Mouse (Mus musculus) heart, postnatal 10 days (tissue): ENCODE measurements at regions not wholly inside any gene's neighbourhood (a gene's known extent, or its start where the extent isn't known, plus 50 kb on each side); places are given as distances from the start of the nearest gene placed in this dataset.

Experiments used
- DNase-seq, 2 experiments: peaks; one replicate each; pipeline ENCODE4 v3.0.0; 2021
- intact Hi-C: fragments of 180-260 bp; cut with DNase I; formaldehyde crosslinking; loops from one replicate; pipeline ENCODE4 v1.15.1; 2025

DNA sequence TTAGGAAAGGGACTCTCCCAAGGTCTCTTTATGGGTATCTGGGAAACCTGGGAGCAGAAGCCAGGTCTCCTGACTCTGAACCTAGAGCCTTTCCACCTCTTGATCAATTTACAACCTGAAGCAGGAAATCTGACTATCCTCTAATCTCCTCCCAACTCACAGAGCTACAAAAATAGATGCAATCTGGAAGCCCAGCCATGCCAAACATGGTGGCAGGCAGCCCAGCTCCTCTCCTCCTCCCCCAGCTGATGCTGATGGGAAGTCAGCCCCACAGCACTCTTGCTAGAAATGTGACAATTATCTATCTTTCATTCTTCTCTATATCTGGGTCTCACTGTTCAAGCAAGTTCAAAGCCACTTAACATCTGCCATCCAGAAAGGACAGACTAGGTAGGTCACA is 233.5 kb downstream of the Sec61b start:
- intact Hi-C loops = no loop called here
- peak in 1 of 2 experiments; percentile 7 for DNase-seq

DNA sequence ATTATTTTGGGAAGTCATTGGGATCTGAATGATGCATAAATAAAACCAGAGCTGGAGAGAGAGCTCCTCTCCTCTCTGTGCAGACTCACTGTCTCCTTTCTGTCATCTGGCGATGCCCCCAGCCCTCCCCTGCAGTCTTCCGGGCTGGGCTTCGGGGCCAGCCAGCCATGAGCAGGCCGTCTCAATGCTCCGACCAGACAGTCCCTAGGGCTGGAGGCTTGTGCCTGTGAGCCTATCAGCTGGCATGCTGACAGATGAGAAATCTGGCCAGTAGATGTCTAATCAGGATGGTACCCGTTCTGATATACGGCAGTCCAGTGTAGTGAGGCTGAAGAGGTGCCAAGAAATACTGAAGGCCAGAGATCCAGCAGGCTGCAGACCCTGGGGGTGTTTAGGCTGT is 238.9 kb downstream of the Sec61b start:
- intact Hi-C loops = no loop called here
- peak in 1 of 2 experiments; percentile 5 for DNase-seq

DNA sequence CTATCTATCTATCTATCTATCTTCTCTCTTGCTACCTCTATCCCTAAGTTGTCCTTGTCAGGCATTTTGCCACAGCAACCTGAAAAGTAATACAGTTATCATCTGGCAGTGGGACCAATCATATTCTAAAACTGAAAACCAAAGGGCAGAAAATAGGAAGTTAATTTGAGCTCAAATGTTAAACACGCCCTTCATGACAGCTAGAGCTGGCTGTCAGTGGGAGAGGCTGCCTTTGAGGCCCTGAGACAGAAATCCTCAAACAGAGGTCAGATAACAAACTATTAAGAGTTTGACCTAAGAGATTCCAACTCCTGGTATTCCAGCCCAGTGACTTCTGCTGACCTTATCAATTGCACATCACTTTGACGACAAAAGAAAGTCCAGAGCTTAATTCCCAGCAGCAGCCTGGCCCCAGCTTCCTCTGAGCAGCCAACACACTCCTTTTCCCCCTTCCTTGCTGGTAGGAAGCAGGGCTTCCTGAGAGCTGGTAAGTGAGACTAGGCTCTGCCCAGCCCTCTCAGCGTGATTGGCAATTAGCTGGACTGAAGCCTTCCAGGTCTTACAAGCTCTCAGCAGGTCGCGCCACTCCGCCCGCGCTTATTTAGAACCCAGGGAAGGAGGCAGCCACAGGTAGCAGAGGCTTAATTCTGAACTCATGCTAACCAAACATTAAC is 250.0 kb downstream of the Sec61b start:
- peak; percentile 12 to 19 for DNase-seq
- intact Hi-C loops = no loop called here

DNA sequence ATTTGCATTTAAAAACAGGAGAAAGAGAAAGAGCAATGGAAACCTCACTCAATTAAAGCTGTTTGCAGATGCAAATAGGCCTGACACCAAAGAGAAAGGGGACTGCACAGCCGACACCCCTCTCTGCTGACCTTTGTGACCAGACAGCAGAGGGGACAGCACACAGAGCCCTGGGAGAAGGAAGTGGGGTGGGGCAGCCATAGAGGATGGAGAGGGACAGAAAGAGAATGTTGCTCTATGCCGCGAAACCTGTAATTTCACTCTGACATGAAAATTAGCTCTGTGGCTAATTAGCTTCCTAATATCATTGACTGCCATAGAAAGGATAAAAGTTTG is 250.5 kb downstream of the Sec61b start:
- DNase-seq = no peak
- intact Hi-C loops = no loop called here

DNA sequence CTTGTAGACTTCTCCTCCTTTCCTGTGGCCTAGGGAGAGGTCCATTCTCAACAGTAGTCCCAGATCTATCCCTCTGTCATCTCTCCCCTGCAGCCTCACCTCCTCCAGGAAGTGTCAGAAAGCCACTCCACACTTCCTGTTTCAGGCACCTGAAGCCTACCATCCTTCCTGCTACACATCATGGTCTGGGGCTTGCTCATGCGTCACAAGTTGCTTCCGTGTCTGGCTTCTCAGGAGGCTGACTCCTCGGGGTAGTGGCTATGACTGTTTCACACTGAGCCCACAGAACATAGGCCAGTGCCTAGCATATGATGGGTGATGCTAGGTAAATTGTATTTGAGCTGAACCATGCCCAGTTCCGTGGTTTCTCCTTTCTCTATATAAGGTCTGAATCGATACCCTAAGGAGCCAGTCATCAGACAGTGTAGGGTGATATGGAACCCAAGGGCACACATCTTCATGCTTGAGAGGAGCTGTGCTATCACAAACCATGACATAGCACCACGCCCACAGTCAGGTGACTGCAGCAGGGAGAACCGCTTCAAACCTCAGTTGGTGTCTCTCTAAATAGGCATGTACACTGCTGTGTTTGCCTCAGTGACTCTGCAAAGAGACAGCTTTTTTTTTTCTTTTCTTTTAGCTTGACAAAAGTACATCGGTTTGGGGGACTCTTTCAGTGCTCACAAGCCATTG is 272.2 kb downstream of the Sec61b start:
- intact Hi-C loops = no loop called here
- DNase-seq = no peak

DNA sequence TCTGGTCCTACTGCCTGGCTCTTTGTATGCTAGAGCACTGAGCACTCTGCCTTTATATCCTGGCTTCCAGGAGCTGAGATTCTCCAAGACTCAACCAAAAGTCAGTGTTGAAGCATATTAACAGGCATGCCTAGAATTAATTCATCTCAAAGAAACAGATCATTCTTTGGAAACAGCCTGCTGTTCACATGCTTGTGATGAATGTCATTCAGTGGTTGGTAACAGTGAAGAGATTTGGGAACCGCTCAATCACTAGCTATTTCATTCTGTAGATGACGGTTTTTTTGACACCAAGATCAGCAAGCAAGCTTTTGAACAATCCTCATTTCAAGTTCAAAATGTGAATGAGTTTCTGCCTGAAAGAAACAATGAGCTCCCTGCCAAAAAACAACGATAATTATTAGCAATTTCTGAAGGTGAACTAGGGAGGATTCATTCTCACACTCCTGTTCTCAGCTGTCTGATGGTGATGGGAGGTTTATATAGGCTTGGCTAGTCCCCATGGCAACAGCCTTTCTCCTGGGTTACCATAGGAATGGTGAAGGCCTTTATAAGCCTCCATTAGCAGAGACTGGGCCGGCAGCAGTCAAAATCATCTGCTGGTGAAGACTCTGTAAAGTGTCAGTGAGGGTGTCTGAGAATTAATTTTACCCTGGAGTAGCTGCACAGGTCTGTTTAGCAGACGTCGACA is 272.6 kb upstream of the Nr4a3 start:
- DNase-seq = no peak

DNA sequence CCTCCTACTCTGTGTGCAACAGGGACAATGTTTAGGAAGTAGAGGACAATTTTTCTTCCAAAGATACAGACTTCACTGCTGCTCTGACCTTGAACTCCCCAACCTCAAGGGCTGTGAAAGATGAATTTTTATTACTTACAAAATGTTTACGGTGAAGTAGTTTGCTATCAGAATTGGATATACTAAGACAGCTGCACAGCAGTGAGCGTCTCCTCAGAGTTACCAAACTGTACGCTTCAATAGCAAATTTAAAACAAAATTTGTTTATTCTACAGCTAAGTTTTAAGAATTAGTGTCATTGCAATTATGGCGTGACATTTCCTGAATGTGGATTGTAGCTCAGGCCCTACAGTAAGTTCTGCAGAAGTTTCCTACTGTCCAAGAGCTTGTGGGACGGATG is 270.3 kb upstream of the Nr4a3 start:
- intact Hi-C loops = no loop called here
- DNase-seq = no peak

More for the DNA sequence above, 272.6 kb upstream of the Nr4a3 start:
- intact Hi-C loops = no loop called here

DNA sequence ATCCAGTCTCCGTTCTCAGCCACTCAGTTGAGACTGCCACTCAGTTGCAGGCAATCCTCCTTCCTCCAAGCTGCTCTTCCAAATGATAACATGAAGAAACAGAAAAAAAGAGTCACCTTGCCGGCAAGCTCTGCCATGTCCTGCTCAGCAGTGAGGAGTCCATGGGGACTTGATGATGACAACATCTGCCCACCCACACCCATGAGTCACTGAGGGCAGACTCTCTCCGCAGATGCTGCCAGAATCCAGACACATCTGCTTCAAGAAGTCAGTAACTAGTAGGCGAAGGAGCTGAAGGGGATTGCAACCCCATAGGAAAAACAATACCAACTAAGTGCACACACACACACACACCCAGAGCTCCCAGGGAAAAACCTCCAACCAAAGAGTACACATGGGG is 263.9 kb upstream of the Nr4a3 start:
- intact Hi-C loops = no loop called here
- peak; percentile 14 to 15 for DNase-seq

DNA sequence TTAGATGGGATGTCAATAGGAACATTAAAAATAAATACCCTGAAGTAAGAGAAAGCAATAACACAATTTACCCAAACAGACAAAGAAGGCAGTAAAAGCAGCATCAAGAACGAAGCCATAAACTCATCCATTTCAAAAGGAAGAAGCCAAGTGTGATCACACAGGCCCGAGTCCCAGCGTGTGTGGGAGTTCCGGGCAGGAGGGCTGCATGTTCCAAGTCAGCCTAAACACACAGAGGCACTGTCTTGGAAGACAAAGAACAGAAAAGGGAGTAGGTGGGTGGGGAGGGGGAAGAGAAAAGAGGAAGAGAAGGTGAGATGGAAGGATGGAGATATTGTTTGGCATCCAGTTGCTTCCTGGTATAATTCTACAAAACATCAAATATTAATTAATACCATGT is 248.0 kb upstream of the Nr4a3 start:
- no peak for DNase-seq
- intact Hi-C loops = no loop called here

DNA sequence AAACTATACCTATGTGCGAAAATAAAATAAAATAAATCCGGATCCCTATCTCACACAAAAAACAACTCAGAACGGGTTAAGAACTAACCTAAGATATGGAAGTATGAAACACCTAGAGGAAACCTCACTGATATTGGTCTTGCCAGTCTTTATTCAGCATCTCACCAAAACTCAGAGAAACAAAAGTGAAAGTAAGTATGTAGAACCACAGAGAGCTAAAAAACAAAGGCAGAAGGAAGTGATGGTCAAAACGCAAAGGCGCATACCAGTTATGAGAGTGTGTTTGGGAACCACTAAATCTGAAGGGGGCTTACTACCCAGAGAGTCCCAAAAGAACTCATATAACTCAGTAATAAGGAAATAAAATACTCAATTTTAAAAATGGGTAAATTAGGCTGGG is 245.8 kb upstream of the Nr4a3 start:
- intact Hi-C loops = no loop called here
- DNase-seq = no peak

DNA sequence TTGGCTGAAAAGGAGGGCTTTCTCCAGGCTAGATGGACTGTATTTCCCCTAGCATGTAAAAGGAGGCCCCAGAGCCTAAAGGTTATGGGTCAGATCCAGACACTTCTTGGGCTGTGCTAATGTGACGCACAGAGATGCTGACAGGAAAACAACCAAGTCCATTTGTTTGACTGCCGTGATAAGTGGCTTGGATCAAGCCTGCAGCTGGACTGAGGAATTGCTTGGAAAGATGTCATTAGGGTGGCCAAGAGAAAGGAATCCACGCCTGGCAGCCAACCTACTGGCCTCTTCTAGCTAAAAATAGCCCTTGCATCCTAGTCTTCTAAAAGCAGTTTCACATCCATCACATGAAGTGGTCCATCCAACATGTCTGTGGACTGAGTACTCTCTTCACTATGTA is 241.8 kb upstream of the Nr4a3 start:
- intact Hi-C loops = no loop called here
- peak; percentile 62 to 64 for DNase-seq

DNA sequence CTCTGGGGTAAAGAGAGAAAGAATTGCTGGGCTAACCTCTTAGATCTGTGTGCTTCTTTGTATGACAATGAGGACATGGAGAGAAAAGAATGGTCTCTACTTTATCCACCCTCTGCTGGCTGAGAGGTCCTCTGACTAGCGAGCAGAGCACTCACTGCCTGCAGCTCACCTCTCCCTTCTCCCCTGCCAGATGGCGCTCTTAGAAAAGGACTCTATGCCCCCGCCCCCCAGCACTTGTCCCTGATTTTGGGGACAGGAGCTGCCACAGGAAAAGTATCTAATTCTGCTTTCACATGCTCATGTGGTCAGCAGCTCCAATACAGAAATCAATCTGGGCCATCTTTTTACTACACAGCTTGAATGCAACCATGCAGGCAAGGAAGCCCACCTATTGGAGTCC is 237.1 kb upstream of the Nr4a3 start:
- intact Hi-C loops = no loop called here
- DNase-seq = no peak

DNA sequence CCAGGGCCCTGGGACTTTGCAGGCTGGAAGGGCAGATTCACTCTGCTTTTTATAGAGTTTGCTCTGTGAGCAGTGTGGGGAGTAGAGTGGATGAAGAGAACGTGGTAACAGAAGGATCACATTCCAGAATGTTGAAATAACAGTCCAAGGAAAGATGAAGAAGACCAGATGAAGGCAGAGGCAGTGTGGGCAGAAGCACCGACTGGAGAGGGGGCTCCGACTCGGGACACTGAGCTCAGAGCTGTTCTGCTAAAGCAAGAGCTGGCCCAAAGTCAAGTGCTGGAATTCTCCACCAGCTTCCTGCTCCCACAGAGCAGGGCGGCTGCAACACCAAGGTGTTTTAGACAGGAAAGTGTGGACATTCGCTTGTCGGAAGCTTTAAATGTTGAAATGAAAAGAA is 230.9 kb upstream of the Nr4a3 start:
- intact Hi-C loops = no loop called here
- DNase-seq = peak in 1 of 2 experiments; percentile 31

DNA sequence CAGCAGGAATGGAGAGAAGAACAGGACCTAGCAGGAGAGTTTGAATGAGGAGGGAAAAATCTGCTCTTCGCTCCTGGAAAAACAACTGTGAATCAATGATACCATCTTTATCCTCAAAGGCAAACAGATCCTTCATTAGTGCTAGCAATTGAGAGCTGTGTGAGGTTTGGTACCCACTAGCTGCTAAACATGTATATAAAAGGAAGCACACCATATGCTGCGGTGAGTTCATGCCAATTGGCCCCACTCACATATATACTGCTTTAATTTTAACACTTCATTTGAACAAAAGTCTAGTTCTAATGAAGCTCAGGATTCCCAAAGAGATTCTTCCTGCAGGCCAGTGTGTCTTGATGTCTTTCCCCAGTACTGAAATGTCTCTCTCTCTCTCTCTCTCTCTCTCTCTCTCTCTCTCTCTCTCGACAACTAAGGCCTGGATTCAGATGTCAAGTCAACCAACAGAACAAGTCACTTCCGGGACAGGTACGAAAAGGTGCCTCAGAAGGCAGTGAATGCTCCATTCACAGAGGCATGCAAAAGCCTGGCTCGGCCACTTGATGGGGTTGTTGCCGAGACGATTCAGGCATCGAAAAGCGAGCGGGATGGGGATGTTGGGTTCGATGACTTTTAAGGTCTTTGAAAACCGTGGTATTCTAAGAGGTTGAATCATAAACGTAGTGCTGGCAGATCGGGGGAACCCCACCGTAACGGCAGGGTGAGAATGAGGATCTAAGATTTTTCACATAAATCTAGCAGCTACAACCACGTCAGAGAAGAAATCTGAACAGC is 226.4 kb upstream of the Nr4a3 start:
- intact Hi-C loops = no loop called here
- no peak for DNase-seq

DNA sequence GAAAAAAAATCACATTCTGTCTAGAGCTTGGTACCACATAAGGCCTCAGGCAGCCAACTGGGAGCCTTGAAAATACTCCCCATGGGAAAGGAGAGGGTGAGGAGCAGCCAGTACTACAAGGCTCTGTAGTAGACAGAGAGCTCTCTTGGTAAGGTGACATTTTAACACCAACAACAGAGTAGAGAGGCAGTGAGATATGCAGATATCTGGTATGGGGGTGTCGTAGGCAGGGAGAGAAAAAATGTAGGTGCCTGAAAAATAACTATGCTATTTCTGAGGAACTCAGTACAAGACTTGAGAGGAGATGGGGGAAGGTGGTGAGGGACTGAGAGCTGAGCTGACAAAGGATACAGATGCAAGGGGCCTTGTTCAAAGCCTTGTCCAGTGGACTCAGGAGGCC is 224.4 kb upstream of the Nr4a3 start:
- no peak for DNase-seq
- intact Hi-C loops = no loop called here

DNA sequence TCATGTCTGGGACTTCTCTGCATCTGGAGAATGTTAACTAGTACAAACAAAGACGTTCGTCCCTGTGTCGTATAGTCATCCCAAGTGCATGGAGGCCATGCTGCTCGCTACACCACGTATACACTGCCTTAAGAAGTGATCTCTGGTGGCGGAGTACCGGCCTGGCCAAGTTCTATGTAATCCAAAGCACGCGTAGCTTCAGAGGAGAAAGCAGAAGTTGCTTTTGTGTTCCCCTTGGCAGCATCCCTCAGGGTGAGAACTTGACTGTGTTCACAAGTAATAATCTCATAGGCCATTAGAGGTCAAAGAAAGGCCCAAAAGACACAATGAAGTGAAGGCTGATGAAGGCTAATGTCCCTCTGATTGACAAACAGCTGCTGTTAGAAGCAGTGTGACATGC is 221.7 kb upstream of the Nr4a3 start:
- DNase-seq = no peak
- intact Hi-C loops = no loop called here

DNA sequence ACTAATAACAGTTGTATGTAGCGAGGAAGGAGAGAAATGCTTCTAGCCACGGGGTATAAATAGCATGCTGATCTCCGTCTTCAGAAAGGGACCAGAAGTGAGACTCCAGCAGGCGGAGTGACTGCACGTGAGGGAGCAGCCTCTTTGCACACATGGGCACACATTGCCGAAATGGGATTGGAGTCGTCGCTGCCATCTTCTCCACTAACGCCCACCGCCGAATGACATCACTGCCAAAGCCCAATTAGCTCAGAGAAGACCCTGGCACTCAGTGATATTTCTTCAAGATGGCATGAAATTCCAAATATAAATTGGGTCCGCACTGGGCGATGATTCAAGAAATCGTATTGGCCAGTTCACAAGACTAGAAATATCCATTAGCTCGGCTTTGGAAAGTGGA is 220.9 kb upstream of the Nr4a3 start:
- DNase-seq = no peak
- intact Hi-C loops = no loop called here

DNA sequence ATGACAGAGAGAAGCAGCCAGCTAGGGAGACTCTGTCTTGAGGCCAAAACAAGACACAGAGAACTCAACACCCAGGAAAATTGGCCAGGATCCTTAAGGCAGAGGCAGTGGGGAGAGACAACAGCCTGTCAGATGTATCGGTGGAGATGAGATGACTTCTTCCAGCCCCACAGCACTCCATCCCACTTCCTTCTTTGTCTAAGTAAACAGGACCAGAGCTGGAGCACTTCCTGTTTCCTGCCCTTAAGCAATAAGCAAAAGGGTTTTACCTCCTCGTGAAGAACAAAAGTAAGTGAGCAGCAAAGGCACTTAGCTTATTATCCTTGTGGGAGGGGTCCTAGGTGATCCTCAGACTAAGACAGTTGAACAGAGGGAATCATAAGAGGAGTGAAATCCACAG is 212.0 kb upstream of the Nr4a3 start:
- no peak for DNase-seq
- intact Hi-C loops = no loop called here

DNA sequence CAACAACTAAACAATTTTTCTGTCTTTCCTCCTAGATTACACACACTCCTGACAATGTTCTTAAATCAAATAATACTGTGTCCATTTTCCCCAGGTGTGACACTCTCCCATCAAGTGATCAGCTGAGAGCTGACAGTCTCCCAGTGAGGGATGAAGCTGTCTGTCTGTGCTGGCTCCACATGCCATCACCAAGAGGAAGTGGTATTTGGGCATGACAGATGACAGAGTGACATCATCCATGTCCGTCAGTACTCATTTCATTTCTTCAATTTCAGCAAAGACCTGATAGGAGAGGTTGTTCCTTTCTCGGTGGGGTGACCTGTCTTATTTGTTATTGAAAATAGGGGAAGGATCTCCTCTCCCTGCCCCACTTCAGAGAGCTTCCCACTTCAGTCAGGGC is 206.5 kb upstream of the Nr4a3 start:
- DNase-seq = no peak
- intact Hi-C loops = no loop called here

DNA sequence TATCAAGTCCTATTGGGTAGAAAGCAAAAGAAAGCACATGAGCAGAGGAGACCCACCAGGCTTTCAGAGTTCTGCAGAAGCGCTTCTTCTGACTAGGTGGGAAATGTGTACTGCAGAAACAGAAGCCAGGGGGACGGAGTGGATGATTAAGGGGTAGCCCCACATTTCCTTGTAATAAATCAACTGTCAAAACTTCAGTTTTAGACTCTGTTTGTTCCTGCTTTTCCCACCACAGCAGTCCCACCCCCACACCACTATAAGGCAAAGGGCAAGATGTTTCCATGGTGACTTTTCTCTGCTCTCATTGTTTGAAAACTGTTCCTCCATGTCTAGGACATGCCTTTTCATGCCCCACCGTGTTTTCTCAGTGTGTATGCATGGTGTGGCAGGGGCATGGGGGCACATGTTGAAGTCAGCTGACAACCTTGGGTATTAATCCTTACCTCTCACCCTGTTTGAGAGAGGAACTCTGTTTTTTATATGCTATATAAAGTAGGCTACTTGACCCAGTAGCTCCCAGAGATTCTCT is 202.8 kb upstream of the Nr4a3 start:
- intact Hi-C loops = no loop called here
- no peak for DNase-seq

DNA sequence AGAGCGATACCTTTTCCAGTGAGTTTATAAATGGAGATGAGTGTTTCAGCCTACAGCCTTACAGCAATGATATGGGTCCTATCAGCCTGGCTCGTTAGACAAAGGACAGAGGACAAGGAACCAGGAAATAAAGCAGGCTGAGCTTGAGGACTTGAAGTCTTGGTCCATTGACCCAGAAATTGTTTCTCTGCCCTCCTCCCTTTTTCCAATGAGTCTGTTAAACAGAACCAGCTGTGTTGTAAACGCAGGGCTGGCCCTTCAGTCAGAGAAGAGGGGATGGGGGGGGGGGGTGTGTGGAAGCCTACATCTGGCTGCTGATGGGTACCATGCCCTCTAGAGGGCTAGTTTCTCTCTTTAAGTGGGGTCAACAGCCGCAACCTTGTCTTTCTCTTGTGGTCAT is 199.7 kb upstream of the Nr4a3 start:
- intact Hi-C loops = no loop called here
- no peak for DNase-seq
